ENCODE assay signal across 16 mouse cellular contexts in genomic region chr2:145397456-145398206, GRCm38 (mm10).
DNase-seq lines count a peak whose midpoint lies in the region; ATAC-seq and TF ChIP-seq lines count a peak whose summit lies in the region.
"Had no signal": no experiment of that assay in that cellular context is flagged by ENCODE, and none has a peak within 500 bp of the region (broad histone marks: within the 10 kb centered on the region; RNA-seq: fewer than 3 reads in every experiment).

No protein-coding gene starts in this region.

- no peaks in the 10 kb centered on the region for H3K4me1 ChIP-seq in heart, adult 2 months (ENCODE audit: control insufficient read depth, insufficient read depth, low read length)
- no peaks in the 10 kb centered on the region for H3K4me1 ChIP-seq in hindbrain, embryonic 11.5 days (replicated peaks; ENCODE audit: control insufficient read depth, insufficient read depth, low read length)
- H3K4me1 ChIP-seq in hindbrain, embryonic 16.5 days (ENCODE audit: control insufficient read depth, insufficient read depth, low read depth, low read length) = peaks cover 6% of the 10 kb centered on the region
- peaks cover 34% of the 10 kb centered on the region for H3K4me1 ChIP-seq in hindbrain, embryonic 13.5 days (replicated peaks)
- H3K4me1 ChIP-seq: intestine, embryonic 15.5 days; kidney, embryonic 15.5 days; liver, embryonic 12.5 days had no signal

- H3K36me3 ChIP-seq in heart, adult 2 months (ENCODE audit: control insufficient read depth, insufficient read depth, low read length) = no peaks in the 10 kb centered on the region
- H3K36me3 ChIP-seq in hindbrain, embryonic 11.5 days (ENCODE audit: control insufficient read depth, insufficient read depth, low read length) = no peaks in the 10 kb centered on the region
- no peaks in the 10 kb centered on the region for H3K36me3 ChIP-seq in hindbrain, embryonic 16.5 days (ENCODE audit: control insufficient read depth, insufficient read depth, low read length)
- H3K36me3 ChIP-seq in hindbrain, embryonic 13.5 days = no peaks in the 10 kb centered on the region
- H3K36me3 ChIP-seq: intestine, embryonic 15.5 days; kidney, embryonic 15.5 days; limb, embryonic 10.5 days; liver, embryonic 12.5 days; neural tube, embryonic 12.5 days had no signal

- 74% methylated on average over 10 of the region's 10 CpGs for WGBS in heart, adult 2 months
- 52% methylated on average over 10 of the region's 10 CpGs for WGBS in hindbrain, embryonic 11.5 days
- 51% methylated on average over 10 of the region's 10 CpGs for whole genome bisulfite sequencing in hindbrain, embryonic 16.5 days
- 44% methylated on average over 10 of the region's 10 CpGs for WGBS in hindbrain, embryonic 13.5 days

- no peak for TF ChIP-seq EP300 in heart, adult 2 months (IDR thresholded peaks at IDR 0.05; ENCODE audit: insufficient read depth, low read depth, low read length)

- intact Hi-C loops in heart, adult 2 months (cut with DNase I) = no loop called here
- intact Hi-C loops in left cerebral cortex, postnatal 4 days (cut with DNase I) = no loop called here

- H3K4me3 ChIP-seq in heart, adult 2 months = no peak overlapping the region
- no peak overlapping the region for H3K4me3 ChIP-seq in hindbrain, embryonic 11.5 days (ENCODE audit: low read depth, low read length)
- no peak overlapping the region for H3K4me3 ChIP-seq in hindbrain, embryonic 16.5 days (ENCODE audit: low read length)
- no peak overlapping the region for H3K4me3 ChIP-seq in hindbrain, embryonic 13.5 days
- H3K4me3 ChIP-seq: intestine, embryonic 15.5 days; kidney, embryonic 15.5 days; limb, embryonic 10.5 days; liver, embryonic 12.5 days; neural tube, embryonic 12.5 days had no signal

- H3K79me2 ChIP-seq in heart, adult 2 months (replicated peaks; ENCODE audit: control insufficient read depth, insufficient read depth, low read length) = no peaks in the 10 kb centered on the region

- H3K27me3 ChIP-seq in heart, adult 2 months (ENCODE audit: control insufficient read depth, insufficient read depth, low read length) = no peaks in the 10 kb centered on the region
- H3K27me3 ChIP-seq in hindbrain, embryonic 11.5 days (ENCODE audit: control insufficient read depth, insufficient read depth, low read length) = no peaks in the 10 kb centered on the region
- H3K27me3 ChIP-seq in hindbrain, embryonic 16.5 days (replicated peaks; ENCODE audit: control insufficient read depth, insufficient read depth, low read length) = no peaks in the 10 kb centered on the region
- no peaks in the 10 kb centered on the region for H3K27me3 ChIP-seq in hindbrain, embryonic 13.5 days
- H3K27me3 ChIP-seq: intestine, embryonic 15.5 days; kidney, embryonic 15.5 days; liver, embryonic 12.5 days; neural tube, embryonic 12.5 days had no signal

- no peak for TF ChIP-seq POLR2A in heart, adult 2 months (IDR thresholded peaks at IDR 0.05; ENCODE audit: insufficient read depth, low read depth, low read length)

- H3K4me2 ChIP-seq in hindbrain, embryonic 11.5 days (replicated peaks; ENCODE audit: low read depth, low read length) = no peak overlapping the region
- H3K4me2 ChIP-seq in hindbrain, embryonic 16.5 days (ENCODE audit: low read length) = no peak overlapping the region
- no peak overlapping the region for H3K4me2 ChIP-seq in hindbrain, embryonic 13.5 days
- H3K4me2 ChIP-seq: intestine, embryonic 15.5 days; kidney, embryonic 15.5 days; liver, embryonic 12.5 days; neural tube, embryonic 12.5 days had no signal

- peak; percentile 45 for DNase-seq in heart, adult 11 months
- DNase-seq in heart, adult 2 months = no peak
- peak; percentile 27 for DNase-seq in hindbrain, embryonic 11.5 days (ENCODE audit: low spot score)
- DNase-seq in embryo, embryonic 11 days = peak; percentile 18
- DNase-seq in gastrocnemius, postnatal 10 days = no peak
- DNase-seq in left cerebral cortex, postnatal 4 days = no peak
- DNase-seq: B cell, adult 2 months; cerebellum, adult 2 months; layer of hippocampus, postnatal 36 days had no signal

- H3K9me3 ChIP-seq in hindbrain, embryonic 11.5 days (ENCODE audit: control insufficient read depth, low read length) = no peaks in the 10 kb centered on the region
- no peaks in the 10 kb centered on the region for H3K9me3 ChIP-seq in hindbrain, embryonic 16.5 days (ENCODE audit: control insufficient read depth, low read length)
- H3K9me3 ChIP-seq in hindbrain, embryonic 13.5 days = no peaks in the 10 kb centered on the region
- H3K9me3 ChIP-seq: intestine, embryonic 15.5 days; kidney, embryonic 15.5 days; limb, embryonic 10.5 days; liver, embryonic 12.5 days; neural tube, embryonic 12.5 days had no signal

- H3K27ac ChIP-seq in heart, adult 2 months = no peak overlapping the region
- H3K27ac ChIP-seq in hindbrain, embryonic 11.5 days (ENCODE audit: low read depth, low read length) = no peak overlapping the region
- no peak overlapping the region for H3K27ac ChIP-seq in hindbrain, embryonic 16.5 days (ENCODE audit: low read depth, low read length)
- peak overlapping the region; percentile 55 for H3K27ac ChIP-seq in hindbrain, embryonic 13.5 days
- H3K27ac ChIP-seq: intestine, embryonic 15.5 days; kidney, embryonic 15.5 days; limb, embryonic 10.5 days; liver, embryonic 12.5 days; neural tube, embryonic 12.5 days had no signal

- no peak overlapping the region for H3K9ac ChIP-seq in heart, adult 2 months (ENCODE audit: low read depth, low read length)
- no peak overlapping the region for H3K9ac ChIP-seq in hindbrain, embryonic 11.5 days (ENCODE audit: low read depth, low read length)
- no peak overlapping the region for H3K9ac ChIP-seq in hindbrain, embryonic 16.5 days (ENCODE audit: low read depth, low read length)
- H3K9ac ChIP-seq in hindbrain, embryonic 13.5 days = no peak overlapping the region
- H3K9ac ChIP-seq: intestine, embryonic 15.5 days; kidney, embryonic 15.5 days; liver, embryonic 12.5 days; neural tube, embryonic 12.5 days had no signal

- TF ChIP-seq CTCF in heart, adult 2 months (IDR thresholded peaks at IDR 0.05) = no peak

- ATAC-seq in hindbrain, embryonic 11.5 days (ENCODE audit: low FRiP score) = peak; percentile 3; the same call in 1 of the 2 replicates
- ATAC-seq in hindbrain, embryonic 16.5 days = no peak
- ATAC-seq in hindbrain, embryonic 13.5 days (ENCODE audit: low FRiP score) = no peak
- ATAC-seq: intestine, embryonic 15.5 days; liver, embryonic 12.5 days had no signal

Comparison
In these comparisons a context has a peak if more than half of its experiments do, and no peak if none do; other contexts are left out.
1. DNase-seq: peak in heart, adult 11 months (single experiment), hindbrain, embryonic 11.5 days (single experiment) and embryo, embryonic 11 days (single experiment); none in heart, adult 2 months (0 of 2), gastrocnemius, postnatal 10 days (single experiment) and left cerebral cortex, postnatal 4 days (single experiment).